Mouse (Mus musculus) hindbrain, embryonic 16.5 days (tissue): ENCODE measurements at regions not wholly inside any gene's neighbourhood (a gene's known extent, or its start where the extent isn't known, plus 50 kb on each side); places are given as distances from the start of the nearest gene placed in this dataset.

Experiments
- ATAC-seq: fragments of 200-750 bp; cut with Nextera tagmentation; 2 replicates; pipeline ENCODE4 v1.8.0; 2017; ENCODE audit warnings: moderate TSS enrichment, moderate library complexity
- H3K27ac ChIP-seq: fragments of 300-500 bp; sonication (generic); 2 replicates; pipeline ENCODE4 v1.5.1; 2014; ENCODE audit warnings: low read depth, mild to moderate bottlenecking, control low read depth, low read length, moderate library complexity
- H3K27me3 ChIP-seq: fragments of 300-500 bp; sonication (generic); replicated peaks from 2 replicates; pipeline ENCODE4 v1.6.1; 2014; ENCODE audit warnings: low read length; ENCODE audit not compliant: control insufficient read depth, insufficient read depth
- H3K36me3 ChIP-seq: fragments of 300-500 bp; sonication (generic); 2 replicates; pipeline ENCODE4 v1.6.1; 2014; ENCODE audit warnings: mild to moderate bottlenecking, low read length, moderate library complexity, mixed read lengths; ENCODE audit not compliant: control insufficient read depth, insufficient read depth
- H3K4me1 ChIP-seq: fragments of 300-500 bp; sonication (generic); 2 replicates; pipeline ENCODE4 v1.6.1; 2014; ENCODE audit warnings: low read depth, low read length; ENCODE audit not compliant: control insufficient read depth, insufficient read depth
- H3K4me2 ChIP-seq: fragments of 300-500 bp; sonication (generic); 2 replicates; pipeline ENCODE4 v1.6.1; 2014; ENCODE audit warnings: mild to moderate bottlenecking, low read length, control low read depth, moderate library complexity
- H3K4me3 ChIP-seq: fragments of 300-500 bp; sonication (generic); 2 replicates; pipeline ENCODE4 v1.5.1; 2014; ENCODE audit warnings: mild to moderate bottlenecking, low read length, control low read depth, moderate library complexity
- H3K9ac ChIP-seq: fragments of 300-500 bp; sonication (generic); 2 replicates; pipeline ENCODE4 v1.6.1; 2014; ENCODE audit warnings: low read depth, mild to moderate bottlenecking, control low read depth, low read length, moderate library complexity
- H3K9me3 ChIP-seq: fragments of 300-500 bp; sonication (generic); 2 replicates; pipeline ENCODE4 v1.6.1; 2014; ENCODE audit warnings: mild to moderate bottlenecking, low read length, moderate library complexity; ENCODE audit not compliant: control insufficient read depth
- WGBS: fragments of 180-500 bp; shearing (Covaris S2); extraction: QIAGEN DNeasy Blood & Tissue Kit; methylation state at CpG from one replicate; pipeline ENCODE4 v1.1.7; 2014; 5-methylcytosine and 5-hydroxymethylcytosine counted together

- H3K4me1 ChIP-seq = no peaks in the 10 kb centered on the region
- H3K9ac ChIP-seq = no peak overlapping the region
- H3K4me2 ChIP-seq = no peak overlapping the region
- no peaks in the 10 kb centered on the region for H3K27me3 ChIP-seq
- H3K4me3 ChIP-seq = no peak overlapping the region
- H3K27ac ChIP-seq = no peak overlapping the region
- ATAC-seq = no peak
- no peaks in the 10 kb centered on the region for H3K36me3 ChIP-seq
- 91% methylated on average over 3 of the region's 3 CpGs for WGBS
- H3K9me3 ChIP-seq = 0 out of 2 replicates have a peak, but pooled peaks cover 2% of the 10 kb centered on the region
Measured at GRCm38 (mm10) chr6:50898792-50899191, 244.6 kb upstream of the Npvf start.

- no peak for ATAC-seq
- Histone ChIP-seq H3K36me3 (no peaks in the 10 kb centered on the region), H3K4me1 (no peaks in the 10 kb centered on the region), H3K9ac (no peak overlapping the region), H3K4me3 (no peak overlapping the region), H3K27me3 (no peaks in the 10 kb centered on the region), H3K9me3 (no peaks in the 10 kb centered on the region), H3K27ac (no peak overlapping the region), H3K4me2 (no peak overlapping the region)
- WGBS = 79% methylated on average over 8 of the region's 8 CpGs
Measured at GRCm38 (mm10) chr6:50915166-50916030, 261.2 kb upstream of the Npvf start.

- 77% methylated on average over 3 of the region's 3 CpGs for WGBS
Measured at GRCm38 (mm10) chr6:50918248-50918647, 264.0 kb upstream of the Npvf start.

GRCm38 (mm10) chr6:50922235-50922634, 268.0 kb upstream of the Npvf start:
- H3K27me3 ChIP-seq = no peaks in the 10 kb centered on the region
- no peak for ATAC-seq
- H3K9ac ChIP-seq = no peak overlapping the region
- H3K4me3 ChIP-seq = no peak overlapping the region
- H3K4me2 ChIP-seq = no peak overlapping the region
- H3K27ac ChIP-seq = no peak overlapping the region
- H3K36me3 ChIP-seq = no peaks in the 10 kb centered on the region
- WGBS = 94% methylated on average over 3 of the region's 3 CpGs
- no peaks in the 10 kb centered on the region for H3K9me3 ChIP-seq
- H3K4me1 ChIP-seq = no peaks in the 10 kb centered on the region

More at GRCm38 (mm10) chr6:50918248-50918647, 264.0 kb upstream of the Npvf start:
- H3K27me3 ChIP-seq = no peaks in the 10 kb centered on the region
- no peaks in the 10 kb centered on the region for H3K4me1 ChIP-seq
- no peak overlapping the region for H3K4me2 ChIP-seq
- H3K4me3 ChIP-seq = no peak overlapping the region
- no peak overlapping the region for H3K27ac ChIP-seq
- no peaks in the 10 kb centered on the region for H3K36me3 ChIP-seq
- H3K9ac ChIP-seq = no peak overlapping the region
- no peaks in the 10 kb centered on the region for H3K9me3 ChIP-seq
- ATAC-seq = no peak

GRCm38 (mm10) chr6:50924571-50924970, 270.3 kb upstream of the Npvf start:
- Histone ChIP-seq H3K9me3 (no peaks in the 10 kb centered on the region), H3K4me2 (no peak overlapping the region), H3K4me3 (no peak overlapping the region), H3K4me1 (no peaks in the 10 kb centered on the region), H3K27ac (no peak overlapping the region), H3K9ac (no peak overlapping the region), H3K36me3 (no peaks in the 10 kb centered on the region), H3K27me3 (no peaks in the 10 kb centered on the region)
- ATAC-seq = no peak
- WGBS = 23% methylated on average over 5 of the region's 5 CpGs

GRCm38 (mm10) chr6:50924998-50925397, 270.8 kb upstream of the Npvf start:
- no peaks in the 10 kb centered on the region for H3K36me3 ChIP-seq

GRCm38 (mm10) chr6:50926313-50926712, 272.1 kb upstream of the Npvf start:
- Histone ChIP-seq H3K36me3 (no peaks in the 10 kb centered on the region), H3K4me3 (no peak overlapping the region), H3K4me1 (no peaks in the 10 kb centered on the region), H3K4me2 (no peak overlapping the region), H3K9ac (no peak overlapping the region), H3K27me3 (no peaks in the 10 kb centered on the region), H3K27ac (no peak overlapping the region), H3K9me3 (no peaks in the 10 kb centered on the region)
- ATAC-seq = no peak
- WGBS = 96% methylated on average over 1 of the region's 1 CpGs

More at GRCm38 (mm10) chr6:50924998-50925397, 270.8 kb upstream of the Npvf start:
- Histone ChIP-seq H3K4me3 (no peak overlapping the region), H3K9me3 (no peaks in the 10 kb centered on the region), H3K9ac (no peak overlapping the region), H3K27me3 (no peaks in the 10 kb centered on the region), H3K4me2 (no peak overlapping the region), H3K4me1 (no peaks in the 10 kb centered on the region), H3K27ac (no peak overlapping the region)
- ATAC-seq = 0 out of 2 replicates have a peak, but pooled peaks have one; percentile 45
- WGBS = 31% methylated on average over 7 of the region's 7 CpGs

- Histone ChIP-seq H3K9ac (no peak overlapping the region), H3K4me3 (no peak overlapping the region), H3K4me1 (peaks cover 2% of the 10 kb centered on the region), H3K27ac (no peak overlapping the region), H3K27me3 (no peaks in the 10 kb centered on the region), H3K9me3 (no peaks in the 10 kb centered on the region), H3K36me3 (no peaks in the 10 kb centered on the region), H3K4me2 (no peak overlapping the region)
- 85% methylated on average over 9 of the region's 9 CpGs for WGBS
- ATAC-seq = no peak
Measured at GRCm38 (mm10) chr6:50929503-50929902, 275.3 kb upstream of the Npvf start.

GRCm38 (mm10) chr6:50933510-50933909, 279.3 kb upstream of the Npvf start:
- WGBS = 75% methylated on average over 6 of the region's 6 CpGs
- peak; percentile 65 for ATAC-seq
- H3K4me1 ChIP-seq = peaks cover 2% of the 10 kb centered on the region
- no peak overlapping the region for H3K4me2 ChIP-seq
- H3K36me3 ChIP-seq = no peaks in the 10 kb centered on the region
- H3K27ac ChIP-seq = peak overlapping the region; percentile 64
- H3K9me3 ChIP-seq = no peaks in the 10 kb centered on the region
- no peaks in the 10 kb centered on the region for H3K27me3 ChIP-seq
- no peak overlapping the region for H3K4me3 ChIP-seq
- H3K9ac ChIP-seq = no peak overlapping the region
